Mouse (Mus musculus) left cerebral cortex, postnatal 4 days (tissue): Measurements from ENCODE around the gene Exosc9. TPM values are rescaled to one million over a fixed set of nuclear protein-coding genes. Genes with fewer than 3 reads are reported as not detected.
"Not testable (repeated sequence)": the region's sequence is repeated elsewhere in the genome, so short reads cannot be mapped to it uniquely, and the experiment has no call there.

Experiments
- DNase-seq: peaks from one replicate; pipeline ENCODE4 v3.0.0-alpha.2; 2022
- intact Hi-C: fragments of 180-260 bp; cut with DNase I; formaldehyde crosslinking; loops from one replicate; pipeline ENCODE4 v1.15.1; 2025
- total RNA-seq, 2 experiments: library from RNA; stranded (reverse); gene quantifications; 2 replicates each; pipeline ENCODE4 v1.2.3; 2021

Gene Exosc9
- total RNA-seq, 2 experiments from 2014 or later, result 49.9 to 51.9 TPM

DNA sequence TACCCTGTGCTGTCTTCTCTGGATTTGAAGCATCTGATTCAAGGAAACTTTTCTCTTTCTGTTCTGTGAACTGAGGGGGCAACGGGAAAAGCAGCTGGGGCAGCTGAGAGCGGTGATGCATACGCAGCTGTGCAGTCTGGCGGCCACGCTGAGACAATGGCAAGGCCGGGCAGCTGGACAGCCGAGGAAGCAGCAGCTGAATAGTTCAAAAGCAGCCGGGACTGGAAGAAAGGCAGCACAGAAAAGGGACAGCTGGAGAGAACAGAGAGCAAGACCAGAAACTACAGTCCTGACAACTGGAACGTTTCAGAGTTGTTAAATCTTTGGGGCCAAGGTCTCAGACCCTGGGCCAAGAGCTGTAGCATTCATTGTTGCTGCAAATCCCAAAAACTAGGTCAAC, 1.1 kb upstream of the Exosc9 start:
- peak; percentile 29 for DNase-seq

DNA sequence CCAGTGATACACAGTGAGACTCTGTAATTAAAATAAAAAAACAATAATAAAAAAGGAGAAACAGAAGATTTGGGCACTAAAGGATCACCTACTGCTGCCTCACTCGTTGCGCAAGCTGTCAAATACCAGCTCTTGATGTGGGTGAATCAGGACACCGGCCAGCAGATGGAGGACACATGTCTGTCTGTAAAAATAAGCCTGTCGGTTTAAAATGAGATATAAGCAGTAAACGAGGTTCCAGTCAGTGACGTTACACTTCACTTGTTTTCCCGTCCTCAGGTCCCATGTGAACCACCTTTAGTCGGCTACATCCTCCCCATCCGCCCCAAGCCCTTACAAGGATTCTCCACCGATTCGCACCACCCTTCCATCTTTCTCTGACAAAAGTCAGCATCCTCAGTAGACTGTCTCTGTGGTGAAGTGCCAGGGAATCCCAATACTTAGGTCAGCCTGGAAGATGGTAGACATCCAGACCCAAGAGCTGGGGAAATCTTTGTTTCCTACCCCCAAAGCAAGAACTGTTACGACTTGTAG, 488 bp upstream of the Exosc9 start:
- intact Hi-C loops, result no loop called here
- DNase-seq, result no peak

More for the DNA sequence above, 1.1 kb upstream of the Exosc9 start:
- intact Hi-C loops, result no loop called here

DNA sequence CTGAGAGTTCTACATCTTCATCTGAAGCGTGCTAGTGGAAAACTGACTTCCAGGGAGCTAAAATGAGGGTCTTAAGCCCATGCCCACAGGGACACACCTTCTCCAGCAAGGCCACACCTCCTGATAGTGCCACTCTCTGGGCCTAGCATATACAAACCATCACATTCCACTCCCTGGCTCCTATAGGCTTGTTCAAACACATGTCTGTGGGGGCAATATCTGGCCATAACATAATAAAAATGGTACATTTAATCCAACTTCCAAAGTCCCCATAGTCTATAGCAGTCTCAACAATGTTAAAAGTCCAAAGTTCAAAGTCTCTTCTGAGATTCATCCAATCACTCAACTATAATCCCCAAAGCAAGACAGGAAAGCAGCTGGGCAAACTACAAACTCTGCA, 5.2 kb downstream of the Exosc9 start:
- DNase-seq, result no peak
- intact Hi-C loops, result no loop called here

DNA sequence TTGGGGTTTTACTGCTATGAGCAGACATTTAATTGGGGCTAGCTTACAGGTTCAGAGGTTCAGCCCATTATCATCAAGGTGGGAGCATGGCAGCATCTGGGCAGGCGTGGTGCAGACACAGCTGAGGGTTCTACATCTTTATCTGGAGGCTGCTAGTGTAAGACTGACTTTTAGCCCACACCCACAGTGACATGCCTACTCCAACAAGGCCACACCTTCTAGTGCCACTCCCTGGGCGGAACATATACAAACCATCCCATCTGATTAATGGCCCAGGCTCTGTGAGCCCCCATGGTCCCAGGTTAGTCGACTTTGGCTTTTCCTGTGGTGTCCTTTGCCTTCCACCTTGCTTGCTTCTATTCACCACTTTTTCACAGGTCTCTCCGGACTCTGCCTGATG, 7.2 kb downstream of the Exosc9 start:
- no peak for DNase-seq
- intact Hi-C loops, result no loop called here

DNA sequence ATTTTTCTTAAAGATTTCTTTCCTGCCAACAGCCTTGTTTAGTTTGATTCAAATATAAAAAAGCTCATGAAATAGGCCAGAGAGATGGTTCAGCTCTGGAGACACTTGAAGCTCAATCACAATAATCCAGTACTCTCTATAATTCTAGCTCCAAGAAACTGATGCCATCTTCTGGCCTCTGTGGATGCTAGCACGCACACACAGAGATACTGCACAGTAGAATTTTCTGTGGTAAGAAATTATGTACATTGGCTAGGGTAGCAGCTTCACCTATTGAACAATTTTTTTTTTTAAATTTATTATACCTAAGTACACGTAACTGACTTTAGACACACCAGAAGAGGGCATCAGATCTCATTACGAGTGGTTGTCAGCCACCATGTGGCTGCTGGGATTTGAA, 11.3 kb downstream of the Exosc9 start:
- no peak for DNase-seq
- intact Hi-C loops, result no loop called here

DNA sequence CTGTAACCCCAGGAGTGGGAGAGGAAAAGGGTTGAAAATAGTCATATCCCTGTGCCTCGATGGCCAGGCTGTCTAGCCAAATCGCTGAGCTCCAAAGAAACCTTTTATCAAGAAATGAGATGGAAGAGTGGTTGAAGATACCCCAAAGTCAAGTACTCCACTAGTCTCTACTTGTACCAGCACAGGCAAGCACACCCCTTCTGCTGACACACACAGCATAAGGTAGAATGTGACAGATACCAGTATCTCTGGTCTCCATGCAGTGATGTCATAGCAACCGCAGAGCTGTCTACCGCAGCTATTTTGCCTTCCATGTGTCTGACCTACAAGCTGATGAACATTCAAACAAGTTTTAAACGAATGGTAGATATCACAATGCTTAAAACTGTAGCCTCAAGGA, 17.4 kb downstream of the Exosc9 start:
- intact Hi-C loops, result no loop called here
- no peak for DNase-seq

DNA sequence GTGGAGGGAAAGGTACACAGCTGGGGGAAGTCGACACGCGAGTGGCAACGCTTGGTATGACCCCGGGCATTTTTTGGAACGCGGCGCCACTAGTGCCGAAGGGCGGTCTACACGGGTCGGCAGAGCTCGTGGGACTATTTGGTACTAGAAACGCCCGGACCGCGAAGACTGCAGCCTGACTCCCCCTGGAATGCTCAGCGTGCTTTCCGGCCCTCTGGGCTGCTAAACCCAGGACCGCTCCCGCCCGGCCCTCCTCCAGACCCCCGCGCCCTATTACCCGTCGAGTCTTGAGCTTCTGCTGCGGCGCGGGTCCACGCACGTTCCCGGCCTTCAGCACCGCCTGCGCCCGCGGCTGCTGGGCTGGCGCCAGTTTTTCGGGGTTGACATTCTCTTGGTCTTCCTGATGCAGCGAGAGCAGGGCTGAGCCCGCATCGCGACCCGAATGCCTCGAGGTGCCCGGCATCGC, 19.0 kb downstream of the Exosc9 start:
- intact Hi-C loops, result no loop called here

DNA sequence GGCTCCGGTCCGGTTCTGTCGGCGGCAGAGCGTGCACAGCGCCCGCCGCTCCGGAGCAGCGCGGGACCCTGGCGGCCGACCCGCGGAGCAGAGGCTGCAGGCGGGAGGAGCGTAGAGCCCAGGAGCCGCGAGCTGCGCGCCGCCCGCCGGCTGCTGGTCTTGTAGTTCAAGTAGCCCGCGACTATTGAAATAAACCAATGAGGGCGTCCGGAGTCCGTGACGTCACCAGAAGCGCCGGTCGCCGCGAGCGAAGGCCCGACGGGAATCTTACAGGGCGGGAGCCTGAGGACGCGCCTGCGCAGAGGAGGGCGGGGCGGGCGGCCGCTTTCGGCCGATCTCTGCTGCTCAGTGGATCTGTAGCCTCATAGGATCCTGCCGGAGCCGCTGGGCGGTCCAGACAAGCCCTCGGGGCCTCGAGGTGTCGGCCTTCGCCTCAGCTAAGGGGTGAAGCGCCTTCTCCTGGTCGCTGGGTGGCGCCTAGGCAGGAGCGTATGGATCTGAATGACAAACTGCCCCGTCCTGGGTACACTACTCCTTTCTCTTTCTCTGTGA, 19.5 kb downstream of the Exosc9 start, which contains the start of gene Ccna2:
TSS of gene Ccna2 (minus strand) at position 324 of the 552 bp plus-strand sequence.
- intact Hi-C loops, result no loop called here
- peak; percentile 99 for DNase-seq

More for the DNA sequence above, 19.0 kb downstream of the Exosc9 start:
- no peak for DNase-seq

DNA sequence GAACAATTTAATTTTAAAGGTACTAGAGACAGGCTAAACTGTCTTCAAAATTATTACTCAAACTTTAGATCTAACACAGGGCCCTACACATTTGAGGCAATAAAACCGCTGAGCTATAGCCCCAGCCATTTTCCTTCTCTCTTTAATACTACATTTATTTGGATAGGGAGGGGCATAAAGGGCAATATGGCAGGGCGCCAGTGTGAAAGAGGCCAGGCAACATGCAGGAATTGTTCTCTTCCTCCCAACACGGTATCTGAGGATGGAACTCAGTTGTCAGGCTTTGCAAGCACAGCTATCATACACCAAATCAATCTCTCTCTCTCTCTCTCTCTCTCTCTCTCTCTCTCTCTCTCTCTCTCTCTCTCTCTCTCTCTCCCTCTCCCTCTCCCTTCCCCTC, 46.4 kb downstream of the Exosc9 start:
- DNase-seq, result no peak
- intact Hi-C loops, result no loop called here

DNA sequence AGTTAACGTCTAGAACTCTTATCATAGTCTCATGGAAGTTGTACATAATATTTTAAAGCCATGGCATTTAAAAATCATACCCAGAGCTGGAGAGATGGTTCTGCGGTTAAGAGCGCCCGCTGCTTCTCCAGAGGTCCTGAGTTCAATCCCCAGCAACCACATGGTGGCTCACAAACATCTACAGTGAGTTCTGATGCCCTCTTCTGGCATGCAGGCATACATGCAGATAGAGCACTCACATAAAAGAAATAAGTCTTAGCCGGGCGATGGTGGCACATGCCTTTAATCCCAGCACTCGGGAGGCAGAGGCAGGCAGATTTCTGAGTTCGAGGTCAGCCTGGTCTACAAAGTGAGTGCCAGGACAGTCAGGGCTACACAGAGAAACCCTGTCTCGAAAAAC, 47.4 kb downstream of the Exosc9 start:
- DNase-seq, intact Hi-C loops: not testable (repeated sequence)

DNA sequence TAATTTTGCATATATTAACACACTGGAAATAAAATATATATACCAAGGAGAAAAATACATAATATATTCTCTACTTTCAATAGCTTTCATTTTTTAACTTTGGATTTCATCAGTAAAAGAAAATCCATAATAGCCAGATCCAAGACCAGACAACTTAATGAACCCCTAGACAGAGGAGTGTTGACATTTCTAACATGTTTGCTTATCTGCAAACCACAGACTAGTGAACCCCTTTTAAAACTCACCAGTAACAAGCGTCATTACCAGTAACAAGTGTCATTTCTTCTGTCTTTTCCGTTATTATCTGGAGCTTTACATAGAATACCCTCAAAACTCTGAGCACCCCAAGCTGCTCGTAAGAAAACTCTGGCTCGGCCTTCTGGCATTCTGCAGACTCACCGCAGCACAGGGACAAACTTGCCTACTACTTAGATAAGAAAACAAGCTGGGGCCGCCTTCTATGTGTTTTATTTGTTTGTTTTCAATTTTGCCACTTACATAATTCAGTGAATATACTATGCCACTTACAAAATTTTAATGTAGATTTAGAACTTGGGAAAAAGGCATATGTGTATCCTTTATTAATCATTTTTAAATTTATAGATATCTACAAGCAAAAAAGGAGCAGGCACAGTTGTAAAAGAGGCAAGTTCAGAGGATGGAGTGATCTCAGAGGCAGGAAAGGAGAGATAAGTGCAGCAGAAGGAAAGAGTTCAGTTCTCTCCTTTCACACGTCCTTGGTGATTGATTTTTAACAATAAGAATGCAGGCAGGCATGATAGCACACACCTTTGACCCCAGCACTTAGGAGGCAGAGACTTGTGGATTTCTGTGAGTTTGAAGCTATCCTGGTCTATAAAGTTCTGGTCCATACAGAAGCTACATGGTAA, 53.7 kb downstream of the Exosc9 start:
- DNase-seq, result no peak
- intact Hi-C loops, result no loop called here

DNA sequence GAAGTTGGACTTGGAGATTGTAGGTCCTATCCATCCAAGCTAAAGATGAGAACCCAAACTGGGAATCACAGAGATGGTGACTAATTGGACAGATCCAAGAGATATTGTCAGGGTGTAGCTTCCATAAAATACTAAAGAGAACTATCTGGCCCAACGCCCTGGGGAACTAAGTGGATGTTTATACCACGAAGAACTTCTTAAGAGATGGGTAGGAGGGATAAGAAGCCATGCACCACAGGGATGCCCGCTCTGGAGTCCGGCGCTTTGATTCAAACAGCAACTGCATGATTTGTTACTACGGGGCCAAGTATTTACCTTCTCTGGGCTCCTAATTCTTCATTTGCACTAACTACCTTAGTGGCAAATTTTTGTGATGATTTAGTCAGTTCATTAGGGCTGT, 60.3 kb downstream of the Exosc9 start:
- intact Hi-C loops, result no loop called here
- DNase-seq, result no peak

DNA sequence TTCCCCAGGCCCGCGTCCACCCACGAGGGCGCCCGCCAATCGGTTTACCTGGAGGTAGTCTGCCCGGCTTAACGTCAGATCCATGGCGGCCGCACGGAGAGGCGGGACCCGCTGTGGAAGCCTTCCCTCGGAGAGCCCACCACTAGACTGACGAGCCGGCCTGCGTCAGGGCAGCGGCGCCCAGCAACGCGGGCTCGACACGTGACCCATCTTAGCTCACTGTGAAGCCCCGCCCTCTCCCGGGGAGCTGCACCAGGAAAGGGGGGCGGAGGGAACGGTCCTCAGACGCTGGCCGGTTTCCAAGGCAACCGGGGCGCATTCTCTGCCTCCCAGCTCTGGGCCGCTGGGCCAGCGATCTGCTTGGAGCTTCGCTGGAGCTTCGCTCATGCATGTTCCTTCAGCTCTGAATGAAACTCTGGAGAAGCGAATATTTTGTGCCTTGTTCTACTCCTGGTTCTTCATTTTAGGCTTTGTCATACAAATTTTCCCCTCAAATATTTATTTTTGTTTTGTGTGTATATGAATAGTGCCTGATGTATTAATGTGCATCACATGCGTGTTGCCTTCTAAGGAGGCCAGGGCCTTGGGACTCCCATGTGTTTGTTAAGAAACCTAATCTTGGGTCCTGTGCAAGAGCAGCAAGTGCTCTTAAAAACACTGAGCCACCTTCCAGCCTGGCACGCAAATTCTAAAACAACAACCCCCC, 60.9 kb downstream of the Exosc9 start, which contains the start of gene Bbs7:
TSS of gene Bbs7 (minus strand) at position 276 of the 706 bp plus-strand sequence.
- intact Hi-C loops, result no loop called here
- DNase-seq, result peak; percentile 98

DNA sequence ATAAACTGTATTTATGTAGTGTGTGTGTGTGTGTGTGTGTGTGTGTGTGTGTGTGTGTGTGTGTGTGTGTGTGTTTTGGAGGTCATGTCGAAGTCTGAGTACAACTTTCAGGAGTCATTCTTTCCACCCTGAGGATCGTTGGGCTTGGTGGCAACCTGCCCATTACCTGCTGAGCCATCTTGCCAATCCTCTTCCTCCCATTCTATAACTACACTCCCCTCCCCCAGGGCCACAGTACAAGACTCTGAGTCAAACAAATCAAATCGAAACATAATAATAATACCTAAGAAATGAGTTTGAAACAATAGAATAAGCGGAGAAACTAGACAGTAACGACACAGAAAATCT, 61.5 kb downstream of the Exosc9 start:
- peak; percentile 35 for DNase-seq
- intact Hi-C loops, result no loop called here

Other genes starting within 250 kb of the Exosc9 start
- 10 to 100 TPM; 32.3 to 33.1 TPM for gene Anxa5, start 76.7 kb upstream of the Exosc9 start, total RNA-seq
- gene 1810062G17Rik, start 76.7 kb upstream of the Exosc9 start, total RNA-seq, result not detected
- 1 to 10 TPM; 1.5 to 2.6 TPM for gene Gm11549, start 30.8 kb upstream of the Exosc9 start, total RNA-seq
- 10 to 100 TPM; 12.1 to 14.8 TPM for gene Ccna2, start 19.5 kb downstream of the Exosc9 start, total RNA-seq
- 10 to 100 TPM; 15.3 to 18.3 TPM for gene Bbs7, start 60.9 kb downstream of the Exosc9 start, total RNA-seq
- gene Trpc3, start 137.6 kb downstream of the Exosc9 start, total RNA-seq, result 10 to 100 TPM; 14.9 to 15.6 TPM